Mouse (Mus musculus) E14TG2a.4 (cell line): ENCODE data around the gene Ahsa1.

Experiments
- CTCF ChIP-seq: conservative IDR thresholded peaks from 2 replicates; pipeline ENCODE4 v1.5.1; 2014; ENCODE audit warnings: low read length
- NANOG ChIP-seq: IDR thresholded peaks from 2 replicates; pipeline ENCODE4 v1.6.1; 2014; ENCODE audit warnings: borderline replicate concordance, low read length, mixed read lengths
- POU5F1 ChIP-seq: IDR thresholded peaks from 2 replicates; pipeline ENCODE4 v1.6.1; 2014; ENCODE audit warnings: low read length, borderline replicate concordance

GRCm38 (mm10) chr12:87305767-87306583 is 39.7 kb downstream of the Ahsa1 start:
- TF ChIP-seq CTCF (no peak), NANOG (no peak), POU5F1 (no peak)
